Mouse (Mus musculus) forebrain, embryonic 14.5 days (tissue): ENCODE results near the gene Tcf21. TPM values are rescaled to one million over a fixed set of nuclear protein-coding genes. Genes with fewer than 3 reads are reported as not detected.

Experiments used
- ATAC-seq: fragments of 200-750 bp; cut with Nextera tagmentation; 2 replicates; pipeline ENCODE4 v1.8.0; 2017; ENCODE audit warnings: mild to moderate bottlenecking, moderate library complexity
- DNase-seq: peaks from one replicate; pipeline ENCODE4 v3.0.0-alpha.2; 2015; ENCODE audit warnings: low spot score
- H3K27ac ChIP-seq: fragments of 300-500 bp; sonication (generic); 2 replicates; pipeline ENCODE4 v1.5.1; 2014; ENCODE audit warnings: low read depth, mild to moderate bottlenecking, control low read depth, low read length, moderate library complexity
- H3K27me3 ChIP-seq: fragments of 300-500 bp; sonication (generic); replicated peaks from 2 replicates; pipeline ENCODE4 v1.6.1; 2014; ENCODE audit warnings: low read length, control low read depth, mixed read lengths; ENCODE audit not compliant: control insufficient read depth, insufficient read depth
- H3K36me3 ChIP-seq: fragments of 300-500 bp; sonication (generic); 2 replicates; pipeline ENCODE4 v1.6.1; 2014; ENCODE audit warnings: low read length, control low read depth; ENCODE audit not compliant: control insufficient read depth, insufficient read depth
- H3K4me1 ChIP-seq: fragments of 300-500 bp; sonication (generic); 2 replicates; pipeline ENCODE4 v1.6.1; 2014; ENCODE audit warnings: antibody characterized with exemption, low read length, control low read depth; ENCODE audit not compliant: control insufficient read depth, insufficient read depth
- H3K4me2 ChIP-seq: fragments of 300-500 bp; sonication (generic); 2 replicates; pipeline ENCODE4 v1.6.1; 2014; ENCODE audit warnings: mild to moderate bottlenecking, control low read depth, low read length
- H3K4me3 ChIP-seq: fragments of 300-500 bp; sonication (generic); 2 replicates; pipeline ENCODE4 v1.5.1; 2014; ENCODE audit warnings: low read depth, low read length, control low read depth
- H3K9ac ChIP-seq: fragments of 300-500 bp; sonication (generic); 2 replicates; pipeline ENCODE4 v1.6.1; 2014; ENCODE audit warnings: mild to moderate bottlenecking, low read length, control low read depth, moderate library complexity
- H3K9me3 ChIP-seq: fragments of 300-500 bp; sonication (generic); replicated peaks from 2 replicates; pipeline ENCODE4 v1.6.1; 2016; ENCODE audit warnings: low read length, control low read depth, mixed read lengths; ENCODE audit not compliant: control insufficient read depth
- WGBS: fragments of 180-500 bp; shearing (Covaris S2); extraction: QIAGEN DNeasy Blood & Tissue Kit; methylation state at CpG from one replicate; pipeline ENCODE4 v1.1.7; 2014; 5-methylcytosine and 5-hydroxymethylcytosine counted together
- polyA plus RNA-seq: library from polyadenylated mRNA; unstranded; fragments of >200 nt; fragmentation: Nextera tagmentation; extraction: Ambion mirVana; gene quantifications from 2 replicates; pipeline ENCODE4 v1.2.1, GENCODE M21; 2014

Gene Tcf21
- polyA plus RNA-seq, 1 experiment from 2014 or later: 0.32 TPM

GRCm38 (mm10) chr10:22818600-22819238 is 1.3 kb downstream of the Tcf21 start:
- ATAC-seq: no peak
- peaks cover 81% of the 10 kb centered on the region for H3K27me3 ChIP-seq
- no peaks in the 10 kb centered on the region for H3K36me3 ChIP-seq
- H3K27ac ChIP-seq: no peak overlapping the region
- no peaks in the 10 kb centered on the region for H3K9me3 ChIP-seq
- no peaks in the 10 kb centered on the region for H3K4me1 ChIP-seq
- under 1% methylated on average over 12 of the region's 12 CpGs for WGBS
- no peak overlapping the region for H3K9ac ChIP-seq
- no peak for DNase-seq
- H3K4me3 ChIP-seq: no peak overlapping the region
- H3K4me2 ChIP-seq: no peak overlapping the region

GRCm38 (mm10) chr10:22817976-22818375 is 2.0 kb downstream of the Tcf21 start:
- ATAC-seq: no peak
- WGBS: under 1% methylated on average over 4 of the region's 4 CpGs

GRCm38 (mm10) chr10:22817561-22817960 is 2.4 kb downstream of the Tcf21 start:
- no peaks in the 10 kb centered on the region for H3K9me3 ChIP-seq
- H3K4me2 ChIP-seq: no peak overlapping the region
- H3K4me3 ChIP-seq: no peak overlapping the region
- no peak overlapping the region for H3K9ac ChIP-seq
- ATAC-seq: no peak
- under 1% methylated on average over 18 of the region's 18 CpGs for WGBS
- no peak overlapping the region for H3K27ac ChIP-seq
- H3K4me1 ChIP-seq: no peaks in the 10 kb centered on the region
- H3K36me3 ChIP-seq: no peaks in the 10 kb centered on the region
- peaks cover 81% of the 10 kb centered on the region for H3K27me3 ChIP-seq
- DNase-seq: no peak

More at GRCm38 (mm10) chr10:22817976-22818375, 2.0 kb downstream of the Tcf21 start:
- Histone ChIP-seq H3K9ac (no peak overlapping the region), H3K4me2 (no peak overlapping the region), H3K4me3 (no peak overlapping the region), H3K27ac (no peak overlapping the region), H3K4me1 (no peaks in the 10 kb centered on the region), H3K36me3 (no peaks in the 10 kb centered on the region), H3K27me3 (peaks cover 83% of the 10 kb centered on the region), H3K9me3 (no peaks in the 10 kb centered on the region)
- no peak for DNase-seq

GRCm38 (mm10) chr10:22816237-22816762 is 3.7 kb downstream of the Tcf21 start:
- no peak for ATAC-seq

GRCm38 (mm10) chr10:22815461-22816236 is 4.3 kb downstream of the Tcf21 start:
- DNase-seq (no peak), ATAC-seq (no peak)
- Histone ChIP-seq H3K4me2 (no peak overlapping the region), H3K9ac (no peak overlapping the region), H3K36me3 (no peaks in the 10 kb centered on the region), H3K27ac (no peak overlapping the region), H3K4me3 (no peak overlapping the region), H3K9me3 (no peaks in the 10 kb centered on the region), H3K27me3 (peaks cover 84% of the 10 kb centered on the region), H3K4me1 (no peaks in the 10 kb centered on the region)
- WGBS: 2% methylated on average over 19 of the region's 19 CpGs

More at GRCm38 (mm10) chr10:22816237-22816762, 3.7 kb downstream of the Tcf21 start:
- DNase-seq: no peak
- Histone ChIP-seq H3K27me3 (peaks cover 86% of the 10 kb centered on the region), H3K4me2 (no peak overlapping the region), H3K27ac (no peak overlapping the region), H3K4me1 (no peaks in the 10 kb centered on the region), H3K9ac (no peak overlapping the region), H3K36me3 (no peaks in the 10 kb centered on the region), H3K9me3 (no peaks in the 10 kb centered on the region), H3K4me3 (no peak overlapping the region)
- WGBS: 1% methylated on average over 28 of the region's 28 CpGs

GRCm38 (mm10) chr10:22814771-22815170 is 5.2 kb downstream of the Tcf21 start:
- Histone ChIP-seq H3K4me1 (no peaks in the 10 kb centered on the region), H3K36me3 (no peaks in the 10 kb centered on the region), H3K9ac (no peak overlapping the region), H3K4me3 (no peak overlapping the region), H3K27me3 (peaks cover 79% of the 10 kb centered on the region), H3K27ac (no peak overlapping the region), H3K4me2 (no peak overlapping the region), H3K9me3 (no peaks in the 10 kb centered on the region)
- 0% methylated on average over 2 of the region's 2 CpGs for WGBS
- no peak for DNase-seq
- no peak for ATAC-seq

GRCm38 (mm10) chr10:22814294-22814693 is 5.7 kb downstream of the Tcf21 start:
- Histone ChIP-seq H3K9ac (no peak overlapping the region), H3K27me3 (peaks cover 74% of the 10 kb centered on the region), H3K4me1 (no peaks in the 10 kb centered on the region), H3K4me2 (no peak overlapping the region), H3K9me3 (no peaks in the 10 kb centered on the region), H3K36me3 (no peaks in the 10 kb centered on the region), H3K27ac (no peak overlapping the region), H3K4me3 (no peak overlapping the region)
- 2% methylated on average over 4 of the region's 8 CpGs for WGBS
- DNase-seq (no peak), ATAC-seq (no peak)

GRCm38 (mm10) chr10:22813317-22813960 is 6.5 kb downstream of the Tcf21 start:
- Histone ChIP-seq H3K9ac (no peak overlapping the region), H3K27me3 (peaks cover 66% of the 10 kb centered on the region), H3K27ac (no peak overlapping the region), H3K4me3 (no peak overlapping the region), H3K9me3 (no peaks in the 10 kb centered on the region), H3K36me3 (no peaks in the 10 kb centered on the region), H3K4me2 (no peak overlapping the region), H3K4me1 (no peaks in the 10 kb centered on the region)
- WGBS: under 1% methylated on average over 18 of the region's 18 CpGs
- ATAC-seq (no peak; the same call in 1 of the 2 replicates), DNase-seq (no peak)
